Mouse (Mus musculus): Measurements from ENCODE around the gene Higd1c. TPM values are rescaled to one million over a fixed set of nuclear protein-coding genes. Genes with fewer than 3 reads are reported as not detected.

The Higd1c gene
- polyA plus RNA-seq, 1 experiment, result not detected

GRCm38 (mm10) chr15:100400592-100401250, 36.4 kb downstream of the Higd1c start:
- TF ChIP-seq GATA1 (IDR thresholded peaks at IDR 0.05; ENCODE audit: low read length) (no peak), TAL1 (IDR thresholded peaks at IDR 0.05; ENCODE audit: low read length) (no peak)
- H3K27me3 ChIP-seq (ENCODE audit: control insufficient read depth), result no peaks in the 10 kb centered on the region
- no peak overlapping the region for H3K4me3 ChIP-seq (replicated peaks)
- H3K36me3 ChIP-seq (ENCODE audit: control insufficient read depth), result peaks cover 100% of the 10 kb centered on the region
- peaks cover 9% of the 10 kb centered on the region for H3K9me3 ChIP-seq (ENCODE audit: control insufficient read depth, low read length)
- peaks cover 56% of the 10 kb centered on the region for H3K4me1 ChIP-seq (ENCODE audit: control insufficient read depth)

- no peaks in the 10 kb centered on the region for H3K27me3 ChIP-seq (ENCODE audit: control insufficient read depth)
- peaks cover 57% of the 10 kb centered on the region for H3K4me1 ChIP-seq (ENCODE audit: control insufficient read depth)
- no peak overlapping the region for H3K4me3 ChIP-seq (replicated peaks)
- TF ChIP-seq TAL1 (IDR thresholded peaks at IDR 0.05; ENCODE audit: low read length), result no peak
- peaks cover 100% of the 10 kb centered on the region for H3K36me3 ChIP-seq (ENCODE audit: control insufficient read depth)
- H3K9me3 ChIP-seq (ENCODE audit: control insufficient read depth, low read length), result peaks cover 6% of the 10 kb centered on the region; the same call in 1 of the 2 replicates
Observed at GRCm38 (mm10) chr15:100401811-100402210, 37.5 kb downstream of the Higd1c start.

DNA sequence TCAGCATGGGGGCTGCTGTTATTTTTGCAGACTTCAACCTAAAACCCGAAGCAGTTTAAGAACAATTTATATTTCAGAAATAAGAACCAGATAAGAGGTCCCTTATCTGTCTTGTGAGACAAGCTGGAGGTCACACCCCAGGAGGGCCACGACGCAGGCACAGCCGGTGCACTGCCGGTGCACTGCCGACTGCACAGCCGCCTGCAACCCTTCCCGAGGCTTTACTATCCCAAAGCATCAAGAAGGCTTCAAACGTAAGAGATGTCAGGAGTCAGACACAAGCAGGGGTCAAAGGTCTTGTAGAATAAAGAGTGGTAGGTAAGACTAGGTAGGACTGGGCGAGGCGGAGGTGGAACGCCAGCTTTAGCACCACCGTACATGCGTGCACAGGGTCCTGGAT, 38.0 kb downstream of the Higd1c start:
- no peak overlapping the region for H3K4me3 ChIP-seq (replicated peaks)
- TF ChIP-seq TAL1 (IDR thresholded peaks at IDR 0.05; ENCODE audit: low read length) (no peak), GATA1 (IDR thresholded peaks at IDR 0.05; ENCODE audit: low read length) (no peak)
- peaks cover 100% of the 10 kb centered on the region for H3K36me3 ChIP-seq (ENCODE audit: control insufficient read depth)
- H3K9me3 ChIP-seq (ENCODE audit: control insufficient read depth, low read length), result peaks cover 5% of the 10 kb centered on the region; the same call in 1 of the 2 replicates
- no peaks in the 10 kb centered on the region for H3K27me3 ChIP-seq (ENCODE audit: control insufficient read depth)
- peaks cover 57% of the 10 kb centered on the region for H3K4me1 ChIP-seq (ENCODE audit: control insufficient read depth)

DNA sequence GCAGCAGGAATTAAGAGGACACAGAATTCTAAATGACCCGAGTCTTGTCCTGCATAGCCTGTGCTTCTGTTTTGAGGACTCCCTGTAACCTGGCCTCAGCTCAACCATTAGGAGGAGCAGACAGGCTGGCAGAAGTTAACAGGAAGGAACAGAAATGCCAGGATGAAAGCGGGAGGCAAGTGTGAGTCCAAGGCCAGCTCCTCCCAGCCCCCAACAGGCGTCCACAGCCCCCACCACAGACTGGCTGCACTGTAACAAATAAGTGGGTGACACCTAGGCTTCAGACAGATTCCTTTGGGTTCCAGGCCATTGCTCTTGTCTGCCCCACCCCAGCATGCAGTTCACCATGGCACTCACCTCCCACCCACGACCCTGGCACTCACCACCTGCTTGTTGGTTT, 38.5 kb downstream of the Higd1c start:
- H3K36me3 ChIP-seq (ENCODE audit: control insufficient read depth), result peaks cover 100% of the 10 kb centered on the region
- no peak overlapping the region for H3K4me3 ChIP-seq (replicated peaks)
- TF ChIP-seq GATA1 (IDR thresholded peaks at IDR 0.05; ENCODE audit: low read length), result no peak
- no peak for TF ChIP-seq TAL1 (IDR thresholded peaks at IDR 0.05; ENCODE audit: low read length)
- H3K4me1 ChIP-seq (ENCODE audit: control insufficient read depth), result peaks cover 55% of the 10 kb centered on the region
- no peaks in the 10 kb centered on the region for H3K27me3 ChIP-seq (ENCODE audit: control insufficient read depth)
- H3K9me3 ChIP-seq (ENCODE audit: control insufficient read depth, low read length), result peaks cover 2% of the 10 kb centered on the region; the same call in 1 of the 2 replicates

- peaks cover 61% of the 10 kb centered on the region for H3K4me1 ChIP-seq (ENCODE audit: control insufficient read depth)
- peaks cover 100% of the 10 kb centered on the region for H3K36me3 ChIP-seq (ENCODE audit: control insufficient read depth)
- no peak overlapping the region for H3K4me3 ChIP-seq (replicated peaks)
- no peak for TF ChIP-seq GATA1 (IDR thresholded peaks at IDR 0.05; ENCODE audit: low read length)
- no peak for TF ChIP-seq TAL1 (IDR thresholded peaks at IDR 0.05; ENCODE audit: low read length)
- H3K9me3 ChIP-seq (ENCODE audit: control insufficient read depth, low read length), result peaks cover 2% of the 10 kb centered on the region; the same call in 1 of the 2 replicates
- no peaks in the 10 kb centered on the region for H3K27me3 ChIP-seq (ENCODE audit: control insufficient read depth)
Observed at GRCm38 (mm10) chr15:100403318-100404000, 39.1 kb downstream of the Higd1c start.

DNA sequence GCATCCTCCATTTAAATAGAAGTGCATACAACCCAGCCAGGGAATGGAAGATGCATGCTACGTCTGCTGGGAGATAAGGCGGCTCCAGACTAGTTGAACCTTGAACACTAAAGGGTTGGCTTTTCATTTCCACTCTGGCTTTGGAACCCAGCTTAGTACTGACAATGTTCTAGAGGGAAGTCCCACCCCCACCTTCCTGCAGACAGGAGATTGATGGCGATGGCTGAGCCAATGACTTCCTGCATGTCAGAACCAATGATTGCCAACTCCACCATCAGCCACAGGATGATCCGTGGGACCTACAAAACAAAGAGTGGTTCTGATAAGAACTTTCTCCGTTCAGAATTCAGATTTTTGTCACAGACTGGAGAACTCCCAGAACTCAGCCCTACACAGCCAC, 41.7 kb downstream of the Higd1c start:
- peaks cover 65% of the 10 kb centered on the region for H3K4me1 ChIP-seq (ENCODE audit: control insufficient read depth)
- no peak for TF ChIP-seq TAL1 (IDR thresholded peaks at IDR 0.05; ENCODE audit: low read length)
- TF ChIP-seq GATA1 (IDR thresholded peaks at IDR 0.05; ENCODE audit: low read length), result no peak
- H3K27me3 ChIP-seq (ENCODE audit: control insufficient read depth), result no peaks in the 10 kb centered on the region
- H3K4me3 ChIP-seq (replicated peaks), result no peak overlapping the region
- H3K36me3 ChIP-seq (ENCODE audit: control insufficient read depth), result peaks cover 100% of the 10 kb centered on the region
- H3K9me3 ChIP-seq (ENCODE audit: control insufficient read depth, low read length), result no peaks in the 10 kb centered on the region; the same call in 1 of the 2 replicates

- peaks cover 2% of the 10 kb centered on the region; the same call in 1 of the 2 replicates for H3K9me3 ChIP-seq (ENCODE audit: control insufficient read depth, low read length)
- H3K4me3 ChIP-seq (replicated peaks), result peak overlapping the region; percentile 47
- H3K36me3 ChIP-seq (ENCODE audit: control insufficient read depth), result peaks cover 99% of the 10 kb centered on the region
- peaks cover 75% of the 10 kb centered on the region for H3K4me1 ChIP-seq (ENCODE audit: control insufficient read depth)
- H3K27me3 ChIP-seq (ENCODE audit: control insufficient read depth), result no peaks in the 10 kb centered on the region
- TF ChIP-seq GATA1 (IDR thresholded peaks at IDR 0.05; ENCODE audit: low read length) (no peak), TAL1 (IDR thresholded peaks at IDR 0.05; ENCODE audit: low read length) (no peak)
Observed at GRCm38 (mm10) chr15:100410918-100411672, 46.8 kb downstream of the Higd1c start.

GRCm38 (mm10) chr15:100411731-100412130, 47.4 kb downstream of the Higd1c start:
- no peaks in the 10 kb centered on the region for H3K27me3 ChIP-seq (ENCODE audit: control insufficient read depth)
- H3K36me3 ChIP-seq (ENCODE audit: control insufficient read depth), result peaks cover 99% of the 10 kb centered on the region
- H3K4me1 ChIP-seq (ENCODE audit: control insufficient read depth), result peaks cover 80% of the 10 kb centered on the region

GRCm38 (mm10) chr15:100413306-100413705, 49.0 kb downstream of the Higd1c start:
- H3K36me3 ChIP-seq (ENCODE audit: control insufficient read depth), result peaks cover 99% of the 10 kb centered on the region
- no peak overlapping the region for H3K4me3 ChIP-seq (replicated peaks)
- H3K9me3 ChIP-seq (ENCODE audit: control insufficient read depth, low read length), result peaks cover 2% of the 10 kb centered on the region; the same call in 1 of the 2 replicates
- TF ChIP-seq GATA1 (IDR thresholded peaks at IDR 0.05; ENCODE audit: low read length), result no peak
- no peak for TF ChIP-seq TAL1 (IDR thresholded peaks at IDR 0.05; ENCODE audit: low read length)
- no peaks in the 10 kb centered on the region for H3K27me3 ChIP-seq (ENCODE audit: control insufficient read depth)
- H3K4me1 ChIP-seq (ENCODE audit: control insufficient read depth), result peaks cover 87% of the 10 kb centered on the region

More at GRCm38 (mm10) chr15:100411731-100412130, 47.4 kb downstream of the Higd1c start:
- peaks cover 2% of the 10 kb centered on the region; the same call in 1 of the 2 replicates for H3K9me3 ChIP-seq (ENCODE audit: control insufficient read depth, low read length)
- TF ChIP-seq TAL1 (IDR thresholded peaks at IDR 0.05; ENCODE audit: low read length), result no peak
- H3K4me3 ChIP-seq (replicated peaks), result no peak overlapping the region
